Mouse (Mus musculus) brain, adult 2 months (tissue): ENCODE measurements around the gene Socs3.

Experiments used
- DNase-seq: peaks from one replicate; pipeline ENCODE4 v3.0.0; 2011; ENCODE audit warnings: low read depth, low spot score

Gene Socs3

DNA sequence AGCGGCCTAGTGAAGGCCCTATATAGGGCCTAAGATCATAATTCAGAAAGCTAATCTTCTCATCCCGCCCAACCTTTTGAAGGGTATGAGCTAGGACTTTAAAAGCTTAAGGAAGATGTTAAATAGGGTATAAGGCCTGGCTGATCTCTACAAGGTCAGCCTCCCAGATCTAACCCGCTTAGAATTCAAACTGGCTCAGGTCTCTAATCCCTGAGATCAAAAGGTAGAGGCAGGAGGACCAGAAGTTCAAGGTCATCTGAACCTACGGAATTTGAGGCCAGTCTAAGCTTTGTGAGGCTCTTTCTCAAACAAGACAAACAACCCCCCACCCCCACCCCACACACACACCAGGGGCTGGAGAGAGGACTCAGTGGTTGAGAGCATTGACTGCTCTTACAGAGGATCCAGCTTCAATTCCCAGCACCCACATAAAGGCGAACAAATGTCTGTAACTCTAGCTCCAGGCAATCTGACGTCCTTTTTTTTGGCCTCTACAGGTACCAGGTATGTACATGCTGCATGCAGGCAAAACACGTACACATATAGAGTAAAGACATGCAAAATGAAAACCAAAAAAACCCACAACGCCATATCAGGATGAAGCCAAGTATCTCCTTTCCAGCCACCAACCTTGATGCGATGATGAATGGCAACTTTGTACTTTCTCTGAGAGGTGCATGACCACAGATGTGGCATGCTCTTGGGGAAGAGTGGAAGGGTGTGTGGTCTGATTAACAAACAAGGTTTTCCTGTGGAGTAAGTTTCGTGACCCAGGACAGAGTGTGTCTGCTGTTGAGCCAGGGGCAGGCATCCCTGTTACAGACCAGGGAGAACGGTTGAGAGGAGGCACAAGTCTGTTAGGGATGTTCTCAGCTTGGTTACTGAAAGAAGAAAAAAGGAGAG lies 3.1 kb upstream of the Socs3 start:
- DNase-seq, result no peak

GRCm38 (mm10) chr11:117971646-117972242 lies 1.9 kb upstream of the Socs3 start:
- DNase-seq, result no peak

GRCm38 (mm10) chr11:117971100-117971499 lies 1.3 kb upstream of the Socs3 start:
- DNase-seq, result no peak

DNA sequence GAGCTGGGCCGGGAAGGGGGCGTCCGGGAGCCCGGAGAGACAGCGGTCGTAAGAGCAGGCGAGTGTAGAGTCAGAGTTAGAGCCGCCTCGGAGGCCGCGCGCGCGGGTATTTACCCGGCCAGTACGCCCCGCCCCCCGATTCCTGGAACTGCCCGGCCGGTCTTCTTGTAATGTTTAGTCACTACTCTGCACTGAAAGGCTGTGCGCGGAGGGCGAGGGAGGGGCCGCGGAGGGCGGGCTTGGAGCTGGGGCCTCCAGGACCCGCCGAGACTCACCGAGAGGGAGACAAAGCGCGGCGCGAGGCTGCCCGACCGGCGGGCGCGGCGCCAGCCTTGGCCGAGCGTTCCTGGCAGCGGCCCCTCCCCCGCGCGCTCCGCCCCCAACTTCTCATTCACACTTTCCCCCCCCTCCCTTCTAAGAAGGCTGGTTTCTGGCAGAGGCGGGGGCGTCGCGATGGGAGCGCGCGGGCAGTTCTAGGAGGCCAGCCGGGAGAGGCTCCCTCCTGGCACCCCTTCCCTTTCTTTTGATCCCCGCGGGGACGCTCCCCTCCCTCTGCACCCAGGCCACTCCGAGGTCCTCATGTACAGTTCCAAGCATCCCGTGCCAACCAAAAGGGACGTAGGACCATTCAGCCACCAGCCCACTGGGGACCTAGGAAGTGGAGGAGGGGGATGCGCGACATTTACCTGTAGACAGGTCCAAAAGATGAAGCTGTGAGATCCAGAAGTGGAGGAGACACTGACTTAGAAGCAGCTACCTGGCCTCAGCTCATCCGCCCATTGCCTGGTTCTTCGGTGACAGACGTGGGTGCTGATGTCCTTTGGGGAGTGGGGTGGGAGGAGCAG lies 525 bp downstream of the Socs3 start:
- peak; percentile 75 for DNase-seq

- DNase-seq, result no peak
Observed at GRCm38 (mm10) chr11:117968716-117969099, 1.1 kb downstream of the Socs3 start.

DNA sequence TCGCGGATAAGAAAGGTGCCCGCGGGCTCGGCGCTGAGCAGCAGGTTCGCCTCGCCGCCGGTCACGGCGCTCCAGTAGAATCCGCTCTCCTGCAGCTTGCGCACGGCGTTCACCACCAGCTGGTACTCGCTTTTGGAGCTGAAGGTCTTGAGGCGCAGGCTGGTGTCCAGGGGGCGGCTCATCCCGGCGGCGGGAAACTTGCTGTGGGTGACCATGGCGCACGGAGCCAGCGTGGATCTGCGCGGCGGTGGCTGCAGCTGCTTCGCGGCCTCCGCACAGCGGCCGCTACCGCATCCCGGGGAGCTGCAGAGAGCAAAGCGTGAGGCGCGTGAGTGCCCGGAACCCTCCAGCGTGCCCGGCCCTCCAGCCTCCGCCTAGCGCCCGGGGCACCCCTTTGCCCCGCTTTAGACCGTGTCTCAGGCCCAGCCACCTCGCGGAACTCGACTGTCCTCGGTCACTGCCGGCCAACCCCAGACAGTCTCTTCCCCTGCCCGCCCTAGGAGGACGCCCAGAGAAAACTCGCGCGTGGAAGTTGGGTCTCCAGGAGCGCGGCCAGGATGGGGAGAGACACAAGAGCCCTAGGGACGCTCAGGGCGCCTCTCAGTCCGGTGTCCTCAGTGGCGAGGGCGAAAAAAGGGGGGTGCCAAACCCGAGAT lies 1.7 kb downstream of the Socs3 start:
- DNase-seq, result peak; percentile 59

- peak; percentile 51 for DNase-seq
Observed at GRCm38 (mm10) chr11:117967249-117968015, 2.4 kb downstream of the Socs3 start.

GRCm38 (mm10) chr11:117966506-117967100 lies 3.2 kb downstream of the Socs3 start:
- peak; percentile 84 for DNase-seq

GRCm38 (mm10) chr11:117965561-117965981 lies 4.3 kb downstream of the Socs3 start:
- no peak for DNase-seq

GRCm38 (mm10) chr11:117965052-117965451 lies 4.8 kb downstream of the Socs3 start:
- DNase-seq, result peak; percentile 42

DNA sequence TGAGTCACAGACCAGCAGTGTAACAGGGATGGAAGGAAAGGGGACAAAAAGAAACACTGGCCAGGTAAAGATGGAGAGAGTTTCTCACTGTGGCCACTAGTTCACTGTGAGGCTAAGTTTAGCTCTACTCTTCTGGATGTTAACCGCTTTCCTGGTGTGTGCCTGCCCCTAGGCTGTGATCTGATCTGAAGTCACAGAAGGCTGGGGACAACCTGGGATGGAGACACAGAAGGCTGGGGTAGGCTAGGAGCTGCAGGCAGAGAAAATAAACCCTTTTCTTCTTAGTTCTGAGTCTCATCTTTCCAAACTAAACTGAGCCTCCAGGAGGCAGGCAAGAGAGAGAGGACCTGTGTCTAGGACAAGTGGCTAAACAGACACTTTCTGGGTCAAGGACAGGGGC lies 5.6 kb downstream of the Socs3 start:
- DNase-seq, result no peak

GRCm38 (mm10) chr11:117963872-117964271 lies 6.0 kb downstream of the Socs3 start:
- DNase-seq, result no peak

GRCm38 (mm10) chr11:117963091-117963793 lies 6.6 kb downstream of the Socs3 start:
- peak; percentile 93 for DNase-seq

- DNase-seq, result no peak
Observed at GRCm38 (mm10) chr11:117962228-117963067, 7.4 kb downstream of the Socs3 start.

DNA sequence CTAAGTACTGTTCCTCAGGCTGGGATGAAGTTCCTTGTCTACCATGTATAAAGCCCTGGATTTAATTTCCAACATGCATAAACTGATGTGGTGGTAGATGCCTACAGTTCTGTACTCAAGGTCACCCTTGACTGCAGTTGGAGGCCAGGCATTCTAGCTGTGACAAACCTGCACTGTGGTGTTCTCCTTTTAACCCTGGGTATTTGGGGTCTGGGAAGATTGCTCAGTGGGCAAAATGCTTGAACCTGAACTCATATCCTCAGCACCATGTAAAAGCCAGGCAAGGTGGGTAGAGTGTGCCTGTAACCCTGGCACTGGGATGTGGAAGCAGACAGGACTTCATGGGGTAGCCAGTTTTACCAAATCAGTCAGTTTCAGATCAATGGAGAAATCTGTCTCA lies 9.2 kb downstream of the Socs3 start:
- no peak for DNase-seq

- no peak for DNase-seq
Observed at GRCm38 (mm10) chr11:117959741-117960381, 10.0 kb downstream of the Socs3 start.

GRCm38 (mm10) chr11:117959166-117959565 lies 10.7 kb downstream of the Socs3 start:
- no peak for DNase-seq

DNA sequence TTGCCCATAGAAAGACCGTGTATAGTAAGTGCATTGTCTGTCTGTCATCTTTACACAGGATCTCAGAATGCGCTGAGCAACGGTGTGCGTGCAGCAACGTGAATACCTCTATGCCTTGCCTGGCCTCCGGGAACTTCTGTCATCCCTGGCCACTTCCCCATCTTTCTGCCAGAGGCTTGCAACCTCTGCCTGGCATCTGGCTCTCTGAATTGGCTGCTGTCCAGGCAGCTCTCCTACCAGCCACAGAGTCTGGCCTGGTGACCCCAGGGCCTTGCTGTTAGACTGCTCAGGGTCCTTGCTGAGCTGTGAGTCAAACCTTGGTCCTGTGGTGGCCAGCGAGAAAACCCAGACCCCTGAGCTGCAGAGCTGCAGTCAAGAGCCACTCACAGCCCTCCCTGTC lies 11.7 kb downstream of the Socs3 start:
- DNase-seq, result no peak
